Mouse (Mus musculus) kidney, embryonic 14.5 days (tissue): Measurements from ENCODE around the gene Lrrc17. TPM values are rescaled to one million over a fixed set of nuclear protein-coding genes. Genes with fewer than 3 reads are reported as not detected.

Experiments
- ATAC-seq: fragments of 200-750 bp; cut with Nextera tagmentation; 2 replicates; pipeline ENCODE4 v1.8.0; 2017; ENCODE audit warnings: moderate number of reproducible peaks, mild to moderate bottlenecking, moderate TSS enrichment, moderate library complexity; ENCODE audit not compliant: low FRiP score, low TSS enrichment
- H3K27ac ChIP-seq: fragments of 300-500 bp; sonication (generic); 2 replicates; pipeline ENCODE4 v1.5.1; 2014; ENCODE audit warnings: low read depth, mild to moderate bottlenecking, low read length, moderate library complexity, mixed read lengths
- H3K27me3 ChIP-seq: fragments of 300-500 bp; sonication (generic); 2 replicates; pipeline ENCODE4 v1.6.1; 2014; ENCODE audit warnings: mild to moderate bottlenecking, low read length; ENCODE audit not compliant: control insufficient read depth, insufficient read depth
- H3K36me3 ChIP-seq: fragments of 300-500 bp; sonication (generic); 2 replicates; pipeline ENCODE4 v1.6.1; 2014; ENCODE audit warnings: low read length, mixed read lengths; ENCODE audit not compliant: control insufficient read depth, insufficient read depth
- H3K4me1 ChIP-seq: fragments of 300-500 bp; sonication (generic); 2 replicates; pipeline ENCODE4 v1.6.1; 2014; ENCODE audit warnings: low read length, mixed read lengths; ENCODE audit not compliant: control insufficient read depth, insufficient read depth
- H3K4me2 ChIP-seq: fragments of 300-500 bp; sonication (generic); replicated peaks from 2 replicates; pipeline ENCODE4 v1.6.1; 2014; ENCODE audit warnings: low read depth, mild to moderate bottlenecking, low read length
- H3K4me3 ChIP-seq: fragments of 300-500 bp; sonication (generic); 2 replicates; pipeline ENCODE4 v1.5.1; 2014; ENCODE audit warnings: mild to moderate bottlenecking, low read length
- H3K9ac ChIP-seq: fragments of 300-500 bp; sonication (generic); 2 replicates; pipeline ENCODE4 v1.6.1; 2014; ENCODE audit warnings: low read depth, mild to moderate bottlenecking, low read length, moderate library complexity
- H3K9me3 ChIP-seq: fragments of 300-500 bp; sonication (generic); 2 replicates; pipeline ENCODE4 v1.6.1; 2016; ENCODE audit warnings: low read length; ENCODE audit not compliant: control insufficient read depth
- WGBS: fragments of 180-500 bp; shearing (Covaris S2); extraction: QIAGEN DNeasy Blood & Tissue Kit; methylation state at CpG from one replicate; pipeline ENCODE4 v1.1.7; 2014; 5-methylcytosine and 5-hydroxymethylcytosine counted together
- polyA plus RNA-seq: library from polyadenylated mRNA; unstranded; fragments of >200 nt; fragmentation: Nextera tagmentation; extraction: Ambion mirVana; gene quantifications from 2 replicates; pipeline ENCODE4 v1.2.1, GENCODE M21; 2014

The Lrrc17 gene
- polyA plus RNA-seq, result 29.9 and 36.0 TPM in 2 replicates

- no peaks in the 10 kb centered on the region for H3K27me3 ChIP-seq
- ATAC-seq, result peak; percentile 94
- no peaks in the 10 kb centered on the region for H3K4me1 ChIP-seq
- peak within 1 kb of the TSS; percentile 47; the same call in 1 of the 2 replicates for H3K9ac ChIP-seq
- no peaks in the 10 kb centered on the region for H3K36me3 ChIP-seq
- H3K9me3 ChIP-seq, result no peaks in the 10 kb centered on the region
- H3K4me3 ChIP-seq, result peak within 1 kb of the TSS; percentile 38
- peak within 1 kb of the TSS; percentile 86 for H3K27ac ChIP-seq
- WGBS, result 19% methylated on average over 17 of the region's 17 CpGs
- H3K4me2 ChIP-seq, result peak within 1 kb of the TSS; percentile 47
These were observed at the start of gene Lrrc17 for GRCm38 (mm10) chr5:21543409-21544201. Gene Lrrc17, plus strand, starts transcription at chr5:21543559.

GRCm38 (mm10) chr5:21494781-21495180, 48.6 kb upstream of the Lrrc17 start:
- WGBS, result 50% methylated on average over 3 of the region's 3 CpGs
- Histone ChIP-seq H3K9me3 (no peaks in the 10 kb centered on the region), H3K4me1 (no peaks in the 10 kb centered on the region), H3K36me3 (no peaks in the 10 kb centered on the region), H3K27ac (no peak overlapping the region), H3K4me3 (no peak overlapping the region), H3K4me2 (no peak overlapping the region), H3K27me3 (no peaks in the 10 kb centered on the region), H3K9ac (no peak overlapping the region)
- ATAC-seq, result no peak

- Histone ChIP-seq H3K4me1 (no peaks in the 10 kb centered on the region), H3K27ac (no peak overlapping the region), H3K36me3 (no peaks in the 10 kb centered on the region), H3K4me3 (no peak overlapping the region), H3K9me3 (no peaks in the 10 kb centered on the region), H3K9ac (no peak overlapping the region), H3K27me3 (no peaks in the 10 kb centered on the region), H3K4me2 (no peak overlapping the region)
- WGBS, result 57% methylated on average over 6 of the region's 6 CpGs
- no peak for ATAC-seq
These were observed 47.0 kb upstream of the Lrrc17 start for GRCm38 (mm10) chr5:21496321-21496720.

GRCm38 (mm10) chr5:21496881-21497280, 46.5 kb upstream of the Lrrc17 start:
- Histone ChIP-seq H3K9ac (no peak overlapping the region), H3K9me3 (no peaks in the 10 kb centered on the region), H3K27ac (no peak overlapping the region), H3K4me2 (no peak overlapping the region), H3K36me3 (no peaks in the 10 kb centered on the region), H3K27me3 (no peaks in the 10 kb centered on the region), H3K4me3 (no peak overlapping the region), H3K4me1 (no peaks in the 10 kb centered on the region)
- ATAC-seq, result no peak
- 74% methylated on average over 3 of the region's 3 CpGs for WGBS

GRCm38 (mm10) chr5:21498490-21498889, 44.9 kb upstream of the Lrrc17 start:
- H3K9ac ChIP-seq, result no peak overlapping the region
- no peaks in the 10 kb centered on the region for H3K36me3 ChIP-seq
- H3K4me1 ChIP-seq, result no peaks in the 10 kb centered on the region
- H3K4me3 ChIP-seq, result no peak overlapping the region
- 92% methylated on average over 2 of the region's 2 CpGs for WGBS
- no peaks in the 10 kb centered on the region for H3K9me3 ChIP-seq
- no peak for ATAC-seq
- no peaks in the 10 kb centered on the region for H3K27me3 ChIP-seq
- H3K4me2 ChIP-seq, result no peak overlapping the region
- H3K27ac ChIP-seq, result no peak overlapping the region

GRCm38 (mm10) chr5:21498925-21499324, 44.4 kb upstream of the Lrrc17 start:
- Histone ChIP-seq H3K9ac (no peak overlapping the region), H3K36me3 (no peaks in the 10 kb centered on the region), H3K9me3 (no peaks in the 10 kb centered on the region), H3K4me3 (no peak overlapping the region), H3K4me1 (no peaks in the 10 kb centered on the region), H3K4me2 (no peak overlapping the region), H3K27me3 (no peaks in the 10 kb centered on the region), H3K27ac (no peak overlapping the region)
- WGBS, result 72% methylated on average over 11 of the region's 11 CpGs
- no peak for ATAC-seq

GRCm38 (mm10) chr5:21500133-21500532, 43.2 kb upstream of the Lrrc17 start:
- H3K36me3 ChIP-seq, result no peaks in the 10 kb centered on the region
- no peak overlapping the region for H3K27ac ChIP-seq
- no peaks in the 10 kb centered on the region for H3K9me3 ChIP-seq
- no peak for ATAC-seq
- H3K9ac ChIP-seq, result no peak overlapping the region
- WGBS, result 72% methylated on average over 10 of the region's 10 CpGs
- no peak overlapping the region for H3K4me3 ChIP-seq
- no peaks in the 10 kb centered on the region for H3K27me3 ChIP-seq
- H3K4me2 ChIP-seq, result no peak overlapping the region
- H3K4me1 ChIP-seq, result no peaks in the 10 kb centered on the region

GRCm38 (mm10) chr5:21500941-21501340, 42.4 kb upstream of the Lrrc17 start:
- no peaks in the 10 kb centered on the region for H3K27me3 ChIP-seq
- no peaks in the 10 kb centered on the region for H3K36me3 ChIP-seq
- H3K9ac ChIP-seq, result no peak overlapping the region
- 85% methylated on average over 2 of the region's 2 CpGs for WGBS
- no peak overlapping the region for H3K4me3 ChIP-seq
- H3K4me2 ChIP-seq, result no peak overlapping the region
- no peaks in the 10 kb centered on the region for H3K4me1 ChIP-seq
- no peak for ATAC-seq
- H3K9me3 ChIP-seq, result no peaks in the 10 kb centered on the region
- no peak overlapping the region for H3K27ac ChIP-seq

- ATAC-seq, result no peak
- Histone ChIP-seq H3K4me3 (no peak overlapping the region), H3K9me3 (no peaks in the 10 kb centered on the region), H3K4me1 (no peaks in the 10 kb centered on the region), H3K27me3 (no peaks in the 10 kb centered on the region), H3K36me3 (no peaks in the 10 kb centered on the region), H3K9ac (no peak overlapping the region), H3K27ac (no peak overlapping the region), H3K4me2 (no peak overlapping the region)
- WGBS, result 78% methylated on average over 13 of the region's 13 CpGs
These were observed 40.3 kb upstream of the Lrrc17 start for GRCm38 (mm10) chr5:21502936-21503610.
